Mouse (Mus musculus) midbrain, postnatal 0 days (tissue): ENCODE data around the gene Gm11627. TPM values are rescaled to one million over a fixed set of nuclear protein-coding genes. Genes with fewer than 3 reads are reported as not detected.
"Not testable (repeated sequence)": the region's sequence is repeated elsewhere in the genome, so short reads cannot be mapped to it uniquely, and the experiment has no call there.

ENCODE experiments used
- ATAC-seq: fragments of 200-750 bp; cut with Nextera tagmentation; 2 replicates; pipeline ENCODE4 v1.8.0; 2017; ENCODE audit warnings: moderate number of reproducible peaks, mild to moderate bottlenecking, moderate TSS enrichment, moderate library complexity; ENCODE audit not compliant: low FRiP score
- DNase-seq: peaks from one replicate; pipeline ENCODE4 v3.0.0-alpha.2; 2015; ENCODE audit warnings: low spot score
- H3K27ac ChIP-seq: fragments of 300-500 bp; sonication (generic); 2 replicates; pipeline ENCODE4 v1.5.1; 2014; ENCODE audit warnings: low read depth, mild to moderate bottlenecking, low read length, mixed read lengths
- H3K27me3 ChIP-seq: fragments of 300-500 bp; sonication (generic); 2 replicates; pipeline ENCODE4 v1.6.1; 2014; ENCODE audit warnings: low read length, control low read depth, mixed read lengths; ENCODE audit not compliant: insufficient read depth
- H3K36me3 ChIP-seq: fragments of 300-500 bp; sonication (generic); 2 replicates; pipeline ENCODE4 v1.6.1; 2014; ENCODE audit warnings: low read length, control low read depth, mixed read lengths; ENCODE audit not compliant: insufficient read depth
- H3K4me1 ChIP-seq: fragments of 300-500 bp; sonication (generic); 2 replicates; pipeline ENCODE4 v1.6.1; 2014; ENCODE audit warnings: mild to moderate bottlenecking, control low read depth, antibody characterized with exemption, low read length, mixed read lengths; ENCODE audit not compliant: insufficient read depth
- H3K4me2 ChIP-seq: fragments of 300-500 bp; sonication (generic); 2 replicates; pipeline ENCODE4 v1.6.1; 2014; ENCODE audit warnings: low read depth, mild to moderate bottlenecking, low read length, mixed read lengths; ENCODE audit not compliant: poor library complexity, severe bottlenecking
- H3K4me3 ChIP-seq: fragments of 300-500 bp; sonication (generic); 2 replicates; pipeline ENCODE4 v1.5.1; 2014; ENCODE audit warnings: low read depth, mild to moderate bottlenecking, low read length, moderate library complexity
- H3K9ac ChIP-seq: fragments of 300-500 bp; sonication (generic); replicated peaks from 2 replicates; pipeline ENCODE4 v1.6.1; 2014; ENCODE audit warnings: mild to moderate bottlenecking, low read length, moderate library complexity, mixed read lengths; ENCODE audit not compliant: poor library complexity, severe bottlenecking
- H3K9me3 ChIP-seq: fragments of 300-500 bp; sonication (generic); 2 replicates; pipeline ENCODE4 v1.6.1; 2016; ENCODE audit warnings: low read length, control low read depth
- CTCF ChIP-seq: IDR thresholded peaks from 2 replicates; pipeline ENCODE4 v1.5.1; 2016; ENCODE audit warnings: antibody characterized with exemption, mild to moderate bottlenecking
- WGBS: fragments of 180-500 bp; shearing (Covaris S2); extraction: QIAGEN DNeasy Blood & Tissue Kit; methylation state at CpG from one replicate; pipeline ENCODE4 v1.1.7; 2014; 5-methylcytosine and 5-hydroxymethylcytosine counted together
- polyA plus RNA-seq: library from polyadenylated mRNA; unstranded; fragments of >200 nt; fragmentation: Nextera tagmentation; extraction: Ambion mirVana; gene quantifications from 2 replicates; pipeline ENCODE4 v1.2.1, GENCODE M21; 2015
- total RNA-seq: library from RNA; depleted of rRNA; stranded (reverse); fragments of >200 nt; gene quantifications from 2 replicates; pipeline ENCODE4 v1.2.3, GENCODE M21; 2014; rRNA removed

Gene Gm11627
- total and polyA plus RNA-seq, 2 experiments from 2014 or later = 1.1 to 4.6 TPM

DNA sequence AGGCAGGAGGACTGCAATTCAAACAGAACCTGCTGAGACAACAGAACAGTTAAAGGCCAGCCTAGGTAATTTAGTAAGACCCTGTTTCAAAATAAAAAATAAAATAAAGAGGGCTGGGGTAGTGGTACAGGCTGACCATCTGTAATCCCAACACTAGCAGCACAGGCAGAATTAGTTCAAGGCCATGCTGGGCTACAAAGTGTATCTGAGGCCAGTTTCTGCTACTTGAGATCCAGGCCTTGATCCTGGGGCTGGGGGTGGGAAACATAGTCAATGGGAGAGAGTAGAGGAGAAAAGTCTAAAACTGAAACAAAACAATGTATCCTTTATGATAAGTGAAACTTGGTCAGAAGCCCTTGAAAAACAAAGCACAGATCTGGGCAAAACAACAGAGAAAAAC lies 28.1 kb downstream of the Gm11627 start:
- ATAC-seq (no peak), DNase-seq (no peak)
- Histone ChIP-seq H3K4me2 (no peak overlapping the region), H3K4me1 (peaks cover 11% of the 10 kb centered on the region), H3K9me3 (no peaks in the 10 kb centered on the region), H3K4me3 (no peak overlapping the region), H3K27me3 (no peaks in the 10 kb centered on the region), H3K27ac (no peak overlapping the region), H3K36me3 (no peaks in the 10 kb centered on the region), H3K9ac (no peak overlapping the region)
- TF ChIP-seq CTCF = no peak

DNA sequence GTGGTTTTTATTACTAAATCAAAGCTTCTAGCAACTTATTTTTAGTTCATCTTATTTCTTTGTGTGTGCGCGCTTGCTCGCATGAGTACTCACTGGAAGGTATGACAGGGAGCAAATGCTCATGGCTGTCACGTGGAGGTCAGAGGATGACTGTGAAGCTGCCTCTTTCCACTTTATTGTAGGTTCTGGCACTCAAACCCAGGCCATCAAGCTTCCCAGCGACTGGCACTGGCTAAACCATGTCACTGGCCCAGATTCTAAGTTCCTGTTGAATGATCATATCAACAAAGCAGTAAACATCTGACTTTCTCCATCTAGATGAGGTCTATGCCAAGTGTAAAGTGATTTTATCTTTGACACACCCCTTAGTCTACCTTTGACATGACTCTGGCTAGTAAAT lies 37.8 kb downstream of the Gm11627 start:
- no peaks in the 10 kb centered on the region for H3K4me1 ChIP-seq
- no peak for TF ChIP-seq CTCF
- no peaks in the 10 kb centered on the region for H3K27me3 ChIP-seq
- ATAC-seq (no peak), DNase-seq (no peak)
- H3K27ac ChIP-seq = no peak overlapping the region
- no peak overlapping the region for H3K4me2 ChIP-seq
- H3K9me3 ChIP-seq = no peaks in the 10 kb centered on the region
- WGBS = 90% methylated on average over 5 of the region's 5 CpGs
- H3K36me3 ChIP-seq = no peaks in the 10 kb centered on the region; the same call in 1 of the 2 replicates
- no peak overlapping the region for H3K4me3 ChIP-seq
- H3K9ac ChIP-seq = no peak overlapping the region

- not testable (repeated sequence) for H3K4me3 ChIP-seq, H3K4me1 ChIP-seq, H3K9me3 ChIP-seq, DNase-seq, H3K9ac ChIP-seq, H3K27me3 ChIP-seq, H3K4me2 ChIP-seq, H3K27ac ChIP-seq, H3K36me3 ChIP-seq, ATAC-seq
These were observed 39.0 kb downstream of the Gm11627 start for GRCm38 (mm10) chr11:102540286-102540685.

GRCm38 (mm10) chr11:102539690-102540089 lies 39.6 kb downstream of the Gm11627 start:
- no peak for DNase-seq
- H3K4me2 ChIP-seq = no peak overlapping the region
- H3K9ac ChIP-seq = no peak overlapping the region
- no peak for TF ChIP-seq CTCF
- peaks cover 3% of the 10 kb centered on the region; the same call in 1 of the 2 replicates for H3K36me3 ChIP-seq
- H3K9me3 ChIP-seq = no peaks in the 10 kb centered on the region
- no peaks in the 10 kb centered on the region for H3K27me3 ChIP-seq
- no peak overlapping the region for H3K27ac ChIP-seq
- no peak for ATAC-seq
- H3K4me3 ChIP-seq = no peak overlapping the region
- no peaks in the 10 kb centered on the region for H3K4me1 ChIP-seq
- WGBS = 77% methylated on average over 1 of the region's 1 CpGs

GRCm38 (mm10) chr11:102536210-102536609 lies 43.1 kb downstream of the Gm11627 start:
- ATAC-seq (no peak), DNase-seq (no peak)
- no peak overlapping the region for H3K27ac ChIP-seq
- WGBS = 70% methylated on average over 3 of the region's 3 CpGs
- no peaks in the 10 kb centered on the region for H3K9me3 ChIP-seq
- H3K36me3 ChIP-seq = peaks cover 3% of the 10 kb centered on the region; the same call in 1 of the 2 replicates
- no peaks in the 10 kb centered on the region for H3K4me1 ChIP-seq
- no peaks in the 10 kb centered on the region for H3K27me3 ChIP-seq
- H3K9ac ChIP-seq = no peak overlapping the region
- no peak overlapping the region for H3K4me2 ChIP-seq
- H3K4me3 ChIP-seq = no peak overlapping the region
- no peak for TF ChIP-seq CTCF

GRCm38 (mm10) chr11:102534078-102534477 lies 45.2 kb downstream of the Gm11627 start:
- no peaks in the 10 kb centered on the region for H3K27me3 ChIP-seq
- DNase-seq = no peak
- WGBS = 93% methylated on average over 2 of the region's 2 CpGs
- no peak overlapping the region for H3K4me2 ChIP-seq
- no peaks in the 10 kb centered on the region for H3K9me3 ChIP-seq
- ATAC-seq = no peak
- TF ChIP-seq CTCF = no peak
- no peak overlapping the region for H3K4me3 ChIP-seq
- peaks cover 3% of the 10 kb centered on the region; the same call in 1 of the 2 replicates for H3K36me3 ChIP-seq
- H3K27ac ChIP-seq = no peak overlapping the region
- no peaks in the 10 kb centered on the region for H3K4me1 ChIP-seq
- H3K9ac ChIP-seq = no peak overlapping the region

- ATAC-seq (no peak), DNase-seq (no peak)
- Histone ChIP-seq H3K9me3 (no peaks in the 10 kb centered on the region), H3K27me3 (no peaks in the 10 kb centered on the region), H3K36me3 (0 out of 2 replicates have a peak, but pooled peaks cover 3% of the 10 kb centered on the region), H3K4me3 (no peak overlapping the region), H3K4me1 (no peaks in the 10 kb centered on the region), H3K27ac (no peak overlapping the region), H3K4me2 (no peak overlapping the region), H3K9ac (no peak overlapping the region)
- 56% methylated on average over 5 of the region's 5 CpGs for WGBS
- no peak for TF ChIP-seq CTCF
These were observed 47.8 kb downstream of the Gm11627 start for GRCm38 (mm10) chr11:102531425-102531824.

Other genes with a start within 250 kb of the Gm11627 start
- 0.33 and 1.1 TPM in 2 replicates for gene Slc4a1, start 213.3 kb downstream of the Gm11627 start, total RNA-seq
- 0.27 and 0.42 TPM in 2 replicates for gene Slc4a1, start 213.3 kb downstream of the Gm11627 start, polyA plus RNA-seq
- 379 and 397 TPM in 2 replicates for gene Rundc3a, start 186.1 kb downstream of the Gm11627 start, total RNA-seq
- 127 and 133 TPM in 2 replicates for gene Rundc3a, start 186.1 kb downstream of the Gm11627 start, polyA plus RNA-seq
- gene Slc25a39, start 171.5 kb downstream of the Gm11627 start, total RNA-seq = 139 and 176 TPM in 2 replicates
- 132 and 148 TPM in 2 replicates for gene Slc25a39, start 171.5 kb downstream of the Gm11627 start, polyA plus RNA-seq
- gene Grn, start 149.1 kb downstream of the Gm11627 start, total RNA-seq = 74.2 and 78.0 TPM in 2 replicates
- 90.4 and 91.7 TPM in 2 replicates for gene Grn, start 149.1 kb downstream of the Gm11627 start, polyA plus RNA-seq
- gene Fam171a2, start 131.8 kb downstream of the Gm11627 start, total RNA-seq = 584 and 605 TPM in 2 replicates
- 22.5 and 25.4 TPM in 2 replicates for gene Fam171a2, start 131.8 kb downstream of the Gm11627 start, polyA plus RNA-seq
- 2.6 and 4.7 TPM in 2 replicates for gene Itga2b, start 109.3 kb downstream of the Gm11627 start, total RNA-seq
- gene Itga2b, start 109.3 kb downstream of the Gm11627 start, polyA plus RNA-seq = 15.4 and 15.5 TPM in 2 replicates
- 24.8 and 33.4 TPM in 2 replicates for gene Gpatch8, start 23.1 kb downstream of the Gm11627 start, total RNA-seq
- 35.8 and 53.3 TPM in 2 replicates for gene Gpatch8, start 23.1 kb downstream of the Gm11627 start, polyA plus RNA-seq
- 16.8 and 17.3 TPM in 2 replicates for gene Fzd2, start 24.9 kb upstream of the Gm11627 start, total RNA-seq
- gene Fzd2, start 24.9 kb upstream of the Gm11627 start, polyA plus RNA-seq = 3.9 and 4.5 TPM in 2 replicates
- not detected in 2 replicates for gene Meioc, start 84.3 kb upstream of the Gm11627 start, total RNA-seq
- 0.21 and 0.23 TPM in 2 replicates for gene Meioc, start 84.3 kb upstream of the Gm11627 start, polyA plus RNA-seq
- 23.9 and 31.0 TPM in 2 replicates for gene Ccdc43, start 118.3 kb upstream of the Gm11627 start, total RNA-seq
- 33.8 and 35.1 TPM in 2 replicates for gene Ccdc43, start 118.3 kb upstream of the Gm11627 start, polyA plus RNA-seq
- gene Adam11, start 182.0 kb upstream of the Gm11627 start, total RNA-seq = 43.8 and 46.9 TPM in 2 replicates
- gene Adam11, start 182.0 kb upstream of the Gm11627 start, polyA plus RNA-seq = 21.5 and 22.3 TPM in 2 replicates
- gene Gjc1, start 240.2 kb upstream of the Gm11627 start, total RNA-seq = 18.1 and 18.8 TPM in 2 replicates
- 14.8 and 17.8 TPM in 2 replicates for gene Gjc1, start 240.2 kb upstream of the Gm11627 start, polyA plus RNA-seq